Mouse (Mus musculus): Measurements from ENCODE around the gene Nup214. TPM values are rescaled to one million over a fixed set of nuclear protein-coding genes. Genes with fewer than 3 reads are reported as not detected.

Gene Nup214
- polyA plus RNA-seq, 2 experiments, result 41.3 to 65.2 TPM

DNA sequence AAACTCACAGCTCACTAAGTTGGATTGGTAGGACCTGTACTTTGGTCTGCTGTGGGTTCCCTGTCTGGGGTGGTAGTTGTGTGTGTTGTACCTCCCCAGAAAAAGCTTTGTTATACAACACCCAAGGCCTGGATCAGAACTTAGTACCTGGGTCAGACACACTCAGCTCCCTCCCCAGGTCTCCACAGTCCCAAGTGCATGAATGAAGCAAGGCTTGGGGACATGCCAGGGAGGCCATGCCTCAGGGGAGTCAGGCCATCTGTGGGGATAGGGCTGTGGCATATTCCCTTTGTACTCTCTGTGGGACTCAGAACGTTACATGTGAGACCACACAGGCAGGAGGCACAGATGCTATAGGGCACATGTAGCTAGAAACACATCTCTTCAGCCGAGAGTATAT lies 115.9 kb downstream of the Nup214 start:
- Histone ChIP-seq H3K9me3 (ENCODE audit: control insufficient read depth, low read length) (no peaks in the 10 kb centered on the region), H3K9ac (ENCODE audit: low read depth, low read length, severe bottlenecking) (no peak overlapping the region), H3K4me2 (replicated peaks; ENCODE audit: low read depth, low read length, severe bottlenecking) (no peak overlapping the region), H3K36me3 (ENCODE audit: control insufficient read depth, insufficient read depth, low read length) (no peaks in the 10 kb centered on the region), H3K27ac (replicated peaks; ENCODE audit: low read depth, low read length) (no peak overlapping the region), H3K4me1 (ENCODE audit: control insufficient read depth, insufficient read depth, low read length) (peaks cover 10% of the 10 kb centered on the region), H3K4me3 (replicated peaks; ENCODE audit: low read length) (no peak overlapping the region), H3K27me3 (ENCODE audit: control insufficient read depth, insufficient read depth, low read length) (peaks cover 6% of the 10 kb centered on the region; the same call in 1 of the 2 replicates)
- TF ChIP-seq POLR2A (IDR thresholded peaks at IDR 0.05; ENCODE audit: borderline replicate concordance, extremely low read depth, insufficient read depth, insufficient read length), result no peak
- 78% methylated on average over 2 of the region's 2 CpGs for WGBS
- DNase-seq (ENCODE audit: low spot score) (no peak), ATAC-seq (ENCODE audit: low FRiP score, low read depth) (no peak)

DNA sequence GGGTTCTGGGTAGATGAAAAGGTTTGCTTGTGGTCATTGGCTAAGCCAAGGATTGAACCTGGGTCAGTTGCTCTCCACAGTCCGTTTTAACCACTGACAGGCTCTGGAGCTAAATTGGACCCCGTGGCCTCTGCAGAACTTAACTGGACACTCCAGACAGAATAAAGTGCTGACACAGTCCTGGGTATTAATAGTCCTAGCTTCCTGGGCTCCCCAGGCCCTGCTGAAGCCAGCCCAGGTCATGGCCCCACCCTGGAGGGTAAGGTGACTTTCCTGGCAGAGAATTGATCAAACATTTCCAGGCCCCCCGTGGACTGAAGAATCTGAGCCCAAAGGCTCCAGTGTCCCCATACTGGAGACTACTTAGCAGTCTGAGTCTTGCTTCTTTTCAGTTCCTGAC lies 117.7 kb downstream of the Nup214 start:
- WGBS, result 55% methylated on average over 3 of the region's 3 CpGs
- Histone ChIP-seq H3K9ac (ENCODE audit: low read depth, low read length, severe bottlenecking) (no peak overlapping the region), H3K36me3 (ENCODE audit: control insufficient read depth, insufficient read depth, low read length) (no peaks in the 10 kb centered on the region), H3K27ac (replicated peaks; ENCODE audit: low read depth, low read length) (no peak overlapping the region), H3K4me3 (replicated peaks; ENCODE audit: low read length) (no peak overlapping the region), H3K4me1 (ENCODE audit: control insufficient read depth, insufficient read depth, low read length) (peaks cover 10% of the 10 kb centered on the region), H3K27me3 (ENCODE audit: control insufficient read depth, insufficient read depth, low read length) (peaks cover 6% of the 10 kb centered on the region; the same call in 1 of the 2 replicates), H3K9me3 (ENCODE audit: control insufficient read depth, low read length) (no peaks in the 10 kb centered on the region), H3K4me2 (replicated peaks; ENCODE audit: low read depth, low read length, severe bottlenecking) (no peak overlapping the region)
- no peak for DNase-seq (ENCODE audit: low spot score)
- TF ChIP-seq POLR2A (IDR thresholded peaks at IDR 0.05; ENCODE audit: borderline replicate concordance, extremely low read depth, insufficient read depth, insufficient read length), result no peak
- no peak for ATAC-seq (ENCODE audit: low FRiP score, low read depth)

DNA sequence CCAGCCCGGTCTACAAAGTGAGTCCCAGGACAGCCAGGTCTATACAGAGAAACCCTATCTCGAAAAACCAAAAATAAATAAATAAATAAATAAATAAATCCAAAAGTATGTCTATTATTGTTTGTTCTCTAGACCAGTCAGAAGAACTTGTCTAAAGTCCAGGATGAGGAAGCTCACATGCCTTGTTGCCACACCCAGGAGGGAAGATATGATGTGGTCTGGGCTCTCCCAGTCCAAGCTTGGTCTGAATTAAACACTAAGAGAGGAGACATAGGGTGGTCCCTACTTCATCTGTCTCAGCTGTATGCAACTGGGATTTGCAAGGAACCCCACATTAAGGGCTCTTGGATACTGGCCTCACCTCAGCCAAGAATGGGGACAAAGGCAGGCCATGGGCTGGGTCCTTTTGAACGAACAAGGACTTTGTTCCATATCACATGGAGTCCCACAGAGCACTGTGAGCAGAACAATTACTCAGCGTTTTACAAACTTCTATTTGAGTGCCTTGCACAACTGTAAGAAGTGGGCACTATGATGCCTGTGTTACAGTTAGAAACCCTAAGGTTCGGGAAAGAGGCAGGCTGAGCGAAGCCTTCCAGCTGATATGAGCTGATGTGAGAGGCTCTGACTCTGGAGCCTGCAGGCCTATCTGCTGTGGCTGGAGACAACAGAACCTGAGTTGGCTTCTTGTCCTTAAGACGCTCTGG lies 119.9 kb downstream of the Nup214 start:
- 89% methylated on average over 7 of the region's 7 CpGs for WGBS
- no peaks in the 10 kb centered on the region for H3K36me3 ChIP-seq (ENCODE audit: control insufficient read depth, insufficient read depth, low read length)
- no peak for TF ChIP-seq POLR2A (IDR thresholded peaks at IDR 0.05; ENCODE audit: borderline replicate concordance, extremely low read depth, insufficient read depth, insufficient read length)
- no peak overlapping the region for H3K9ac ChIP-seq (ENCODE audit: low read depth, low read length, severe bottlenecking)
- H3K27me3 ChIP-seq (ENCODE audit: control insufficient read depth, insufficient read depth, low read length), result no peaks in the 10 kb centered on the region
- peaks cover 1% of the 10 kb centered on the region; the same call in 1 of the 2 replicates for H3K4me1 ChIP-seq (ENCODE audit: control insufficient read depth, insufficient read depth, low read length)
- H3K9me3 ChIP-seq (ENCODE audit: control insufficient read depth, low read length), result no peaks in the 10 kb centered on the region
- ATAC-seq (ENCODE audit: low FRiP score, low read depth) (no peak), DNase-seq (ENCODE audit: low spot score) (no peak)
- no peak overlapping the region for H3K4me2 ChIP-seq (replicated peaks; ENCODE audit: low read depth, low read length, severe bottlenecking)
- no peak overlapping the region for H3K27ac ChIP-seq (replicated peaks; ENCODE audit: low read depth, low read length)
- H3K4me3 ChIP-seq (replicated peaks; ENCODE audit: low read length), result no peak overlapping the region

DNA sequence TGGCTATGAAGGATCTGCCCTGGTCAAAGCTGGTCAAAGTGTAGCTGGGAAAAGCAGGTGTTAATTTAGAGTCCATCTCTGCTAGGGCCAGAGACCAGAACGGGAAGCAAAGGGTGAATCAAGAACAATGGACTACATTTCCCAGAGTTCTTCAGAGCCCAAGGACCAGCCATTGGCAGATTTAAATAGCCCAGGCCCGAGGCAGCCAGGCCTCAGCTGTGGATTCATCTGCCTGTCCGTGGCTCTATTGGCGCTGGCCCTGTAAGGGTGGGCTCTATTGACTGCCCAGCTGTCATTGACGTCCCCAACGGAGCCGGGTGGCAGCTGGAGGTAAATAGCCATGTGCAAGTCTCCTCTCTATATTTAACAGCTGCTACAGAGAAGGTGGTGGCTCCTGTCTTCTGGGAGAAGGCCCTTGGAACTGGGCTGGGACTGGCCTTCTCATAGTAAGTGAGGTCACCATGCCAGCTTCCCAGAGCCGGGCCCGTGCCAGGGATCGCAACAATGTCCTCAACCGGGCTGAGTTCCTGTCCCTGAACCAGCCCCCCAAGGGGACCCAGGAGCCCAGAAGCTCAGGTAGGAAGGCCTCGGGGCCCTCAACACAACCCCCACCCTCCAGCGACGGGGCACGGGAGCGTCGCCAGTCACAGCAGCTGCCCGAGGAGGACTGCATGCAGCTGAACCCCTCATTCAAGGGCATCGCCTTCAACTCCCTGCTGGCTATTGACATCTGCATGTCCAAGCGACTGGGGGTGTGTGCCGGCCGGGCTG lies 121.3 kb downstream of the Nup214 start, which contains the start of gene Plpp7:
TSS of gene Plpp7 (plus strand) at position 178 of the 771 bp plus-strand sequence.
- no peaks in the 10 kb centered on the region for H3K27me3 ChIP-seq (ENCODE audit: control insufficient read depth, insufficient read depth, low read length)
- no peak for TF ChIP-seq POLR2A (IDR thresholded peaks at IDR 0.05; ENCODE audit: borderline replicate concordance, extremely low read depth, insufficient read depth, insufficient read length)
- H3K4me3 ChIP-seq (replicated peaks; ENCODE audit: low read length), result peak within 1 kb of the TSS; percentile 27
- ATAC-seq (ENCODE audit: low FRiP score, low read depth) (peak; percentile 90), DNase-seq (ENCODE audit: low spot score) (peak; percentile 73)
- H3K4me2 ChIP-seq (replicated peaks; ENCODE audit: low read depth, low read length, severe bottlenecking), result peak within 1 kb of the TSS; percentile 44
- 56% methylated on average over 22 of the region's 22 CpGs for WGBS
- no peaks in the 10 kb centered on the region for H3K4me1 ChIP-seq (ENCODE audit: control insufficient read depth, insufficient read depth, low read length)
- H3K36me3 ChIP-seq (ENCODE audit: control insufficient read depth, insufficient read depth, low read length), result no peaks in the 10 kb centered on the region
- peak within 1 kb of the TSS; percentile 55 for H3K9ac ChIP-seq (ENCODE audit: low read depth, low read length, severe bottlenecking)
- no peak within 1 kb of the TSS for H3K27ac ChIP-seq (replicated peaks; ENCODE audit: low read depth, low read length)
- no peaks in the 10 kb centered on the region for H3K9me3 ChIP-seq (ENCODE audit: control insufficient read depth, low read length)

DNA sequence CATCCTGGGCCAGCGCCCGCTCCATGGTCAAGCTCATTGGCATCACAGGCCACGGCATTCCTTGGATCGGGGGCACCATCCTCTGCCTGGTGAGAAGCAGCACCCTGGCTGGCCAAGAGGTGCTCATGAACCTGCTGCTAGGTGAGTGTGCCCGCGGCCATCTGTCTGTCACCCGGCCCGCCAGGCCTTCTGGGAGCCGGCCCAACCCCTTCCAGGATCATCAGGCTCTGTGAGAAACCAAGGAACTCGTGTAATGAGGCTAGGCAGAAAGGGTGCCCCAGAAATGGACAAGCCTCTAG lies 121.8 kb downstream of the Nup214 start:
- Histone ChIP-seq H3K4me1 (ENCODE audit: control insufficient read depth, insufficient read depth, low read length) (no peaks in the 10 kb centered on the region), H3K9ac (ENCODE audit: low read depth, low read length, severe bottlenecking) (peak overlapping the region; percentile 55), H3K4me2 (replicated peaks; ENCODE audit: low read depth, low read length, severe bottlenecking) (peak overlapping the region; percentile 44), H3K4me3 (replicated peaks; ENCODE audit: low read length) (peak overlapping the region; percentile 27), H3K9me3 (ENCODE audit: control insufficient read depth, low read length) (no peaks in the 10 kb centered on the region), H3K27me3 (ENCODE audit: control insufficient read depth, insufficient read depth, low read length) (no peaks in the 10 kb centered on the region), H3K36me3 (ENCODE audit: control insufficient read depth, insufficient read depth, low read length) (no peaks in the 10 kb centered on the region), H3K27ac (replicated peaks; ENCODE audit: low read depth, low read length) (no peak overlapping the region)
- WGBS, result 80% methylated on average over 10 of the region's 10 CpGs
- no peak for TF ChIP-seq POLR2A (IDR thresholded peaks at IDR 0.05; ENCODE audit: borderline replicate concordance, extremely low read depth, insufficient read depth, insufficient read length)
- DNase-seq (ENCODE audit: low spot score) (no peak), ATAC-seq (ENCODE audit: low FRiP score, low read depth) (no peak)
